Mouse (Mus musculus) Muller cell, postnatal 12 days (primary cell): ENCODE measurements at regions not wholly inside any gene's neighbourhood (a gene's known extent, or its start where the extent isn't known, plus 50 kb on each side); places are given as distances from the start of the nearest gene placed in this dataset.
A peak's percentile ranks its signal among the peaks of the same experiment; 100 is the strongest.

Experiments
- DNase-seq: peaks from one replicate; pipeline ENCODE4 v3.0.0-alpha.2; 2015; ENCODE audit errors: inconsistent ontology term

GRCm38 (mm10) chr1:35428126-35428840 is 578.5 kb downstream of the Plekhb2 start:
- DNase-seq = no peak

- peak; percentile 19 for DNase-seq
Measured at GRCm38 (mm10) chr1:35429471-35429870, 579.7 kb downstream of the Plekhb2 start.

GRCm38 (mm10) chr1:35435721-35436120 is 585.9 kb downstream of the Plekhb2 start:
- DNase-seq = no peak

GRCm38 (mm10) chr1:35447345-35447744 is 597.6 kb downstream of the Plekhb2 start:
- no peak for DNase-seq

- no peak for DNase-seq
Measured at GRCm38 (mm10) chr1:35452441-35453107, 602.8 kb downstream of the Plekhb2 start.

- DNase-seq = no peak
Measured at GRCm38 (mm10) chr1:35457591-35457990, 607.8 kb downstream of the Plekhb2 start.

- DNase-seq = peak; percentile 7
Measured at GRCm38 (mm10) chr1:35465081-35465480, 603.1 kb upstream of the Hs6st1 start.

- DNase-seq = peak; percentile 91
Measured at GRCm38 (mm10) chr1:35469185-35469753, 598.9 kb upstream of the Hs6st1 start.

- DNase-seq = no peak
Measured at GRCm38 (mm10) chr1:35478262-35478661, 589.9 kb upstream of the Hs6st1 start.

- DNase-seq = no peak
Measured at GRCm38 (mm10) chr1:35495963-35496362, 572.2 kb upstream of the Hs6st1 start.

GRCm38 (mm10) chr1:35522951-35523350 is 545.2 kb upstream of the Hs6st1 start:
- DNase-seq = no peak

- DNase-seq = no peak
Measured at GRCm38 (mm10) chr1:35523790-35524362, 544.3 kb upstream of the Hs6st1 start.

- no peak for DNase-seq
Measured at GRCm38 (mm10) chr1:35524788-35525187, 543.4 kb upstream of the Hs6st1 start.

GRCm38 (mm10) chr1:35527750-35528476 is 540.3 kb upstream of the Hs6st1 start:
- DNase-seq = no peak

GRCm38 (mm10) chr1:35535470-35535869 is 532.7 kb upstream of the Hs6st1 start:
- no peak for DNase-seq

GRCm38 (mm10) chr1:35536276-35536675 is 531.9 kb upstream of the Hs6st1 start:
- no peak for DNase-seq

- DNase-seq = no peak
Measured at GRCm38 (mm10) chr1:35548845-35549244, 519.4 kb upstream of the Hs6st1 start.

GRCm38 (mm10) chr1:35551503-35551902 is 516.7 kb upstream of the Hs6st1 start:
- no peak for DNase-seq

- peak; percentile 95 for DNase-seq
Measured at GRCm38 (mm10) chr1:35562786-35563185, 505.4 kb upstream of the Hs6st1 start.

GRCm38 (mm10) chr1:35575203-35575602 is 493.0 kb upstream of the Hs6st1 start:
- DNase-seq = no peak

- DNase-seq = no peak
Measured at GRCm38 (mm10) chr1:35579392-35579791, 488.8 kb upstream of the Hs6st1 start.

- DNase-seq = no peak
Measured at GRCm38 (mm10) chr1:35579992-35580391, 488.2 kb upstream of the Hs6st1 start.
